Mouse (Mus musculus) cortical plate, adult 2 months (tissue): ENCODE measurements around the gene Pam.

Source experiments
- CTCF ChIP-seq: fragments of 200-500 bp; IDR thresholded peaks from 2 replicates; pipeline ENCODE4 v1.5.1; 2011; ENCODE audit warnings: mild to moderate bottlenecking, control low read depth, low read length; ENCODE audit not compliant: insufficient read depth; ENCODE audit errors: extremely low read depth
- POLR2A ChIP-seq: fragments of 200-500 bp; IDR thresholded peaks from 2 replicates; pipeline ENCODE4 v1.6.1; 2011; ENCODE audit warnings: mild to moderate bottlenecking, low read length, control low read depth; ENCODE audit not compliant: insufficient read depth; ENCODE audit errors: extremely low read depth

DNA sequence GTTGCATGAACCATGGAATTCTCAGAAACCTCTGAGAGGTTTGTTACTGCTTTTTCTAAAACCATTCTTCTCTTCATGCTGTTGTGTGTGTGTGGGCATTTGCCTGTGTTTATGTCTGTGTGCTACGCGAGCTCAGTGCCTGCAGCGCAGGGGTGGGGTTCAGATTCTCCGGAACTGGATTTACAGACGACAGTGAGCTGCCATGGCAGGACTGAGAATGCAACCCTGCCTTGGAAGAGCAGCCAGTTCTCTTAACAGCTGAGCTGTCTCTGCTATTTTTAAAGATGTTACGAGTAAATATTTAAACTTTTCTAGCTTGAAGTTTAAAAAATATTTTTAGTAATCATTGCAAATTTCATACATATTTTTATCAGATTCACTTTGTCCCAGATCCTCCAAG lies 24.1 kb upstream of the Pam start:
- TF ChIP-seq POLR2A (no peak), CTCF (no peak)
